Mouse (Mus musculus) layer of hippocampus, adult 9-11 months (tissue): ENCODE data around the gene Fbll1.

ENCODE experiments used
- DNase-seq: peaks from one replicate; pipeline ENCODE4 v3.0.0; 2022

Fbll1 gene

GRCm38 (mm10) chr11:35782444-35782843 lies 16.2 kb downstream of the Fbll1 start:
- DNase-seq = no peak

- DNase-seq = no peak
These were observed 18.3 kb downstream of the Fbll1 start for GRCm38 (mm10) chr11:35780336-35780735.

- DNase-seq = no peak
These were observed 22.2 kb downstream of the Fbll1 start for GRCm38 (mm10) chr11:35776452-35776851.

- no peak for DNase-seq
These were observed 23.1 kb downstream of the Fbll1 start for GRCm38 (mm10) chr11:35775606-35776005.

- DNase-seq = no peak
These were observed 27.8 kb downstream of the Fbll1 start for GRCm38 (mm10) chr11:35770741-35771504.

GRCm38 (mm10) chr11:35769746-35770437 lies 28.8 kb downstream of the Fbll1 start:
- DNase-seq = peak; percentile 63

GRCm38 (mm10) chr11:35769188-35769745 lies 29.4 kb downstream of the Fbll1 start, which contains the start of gene Pank3:
Pank3 (plus strand) TSS chr11:35769484.
- peak; percentile 99 for DNase-seq

GRCm38 (mm10) chr11:35766845-35767244 lies 31.8 kb downstream of the Fbll1 start:
- no peak for DNase-seq

GRCm38 (mm10) chr11:35760627-35761003 lies 38.1 kb downstream of the Fbll1 start:
- no peak for DNase-seq

GRCm38 (mm10) chr11:35760001-35760626 lies 38.6 kb downstream of the Fbll1 start:
- DNase-seq = no peak

- no peak for DNase-seq
These were observed 42.0 kb downstream of the Fbll1 start for GRCm38 (mm10) chr11:35756411-35757303.

GRCm38 (mm10) chr11:35755546-35755945 lies 43.1 kb downstream of the Fbll1 start:
- no peak for DNase-seq

GRCm38 (mm10) chr11:35754906-35755418 lies 43.7 kb downstream of the Fbll1 start:
- DNase-seq = no peak

- no peak for DNase-seq
These were observed 48.1 kb downstream of the Fbll1 start for GRCm38 (mm10) chr11:35750578-35750977.
